Mouse (Mus musculus): ENCODE data around the gene Pde4dip. TPM values are rescaled to one million over a fixed set of nuclear protein-coding genes. Genes with fewer than 3 reads are reported as not detected.

The Pde4dip gene
- polyA plus RNA-seq, 1 experiment: 134 TPM

DNA sequence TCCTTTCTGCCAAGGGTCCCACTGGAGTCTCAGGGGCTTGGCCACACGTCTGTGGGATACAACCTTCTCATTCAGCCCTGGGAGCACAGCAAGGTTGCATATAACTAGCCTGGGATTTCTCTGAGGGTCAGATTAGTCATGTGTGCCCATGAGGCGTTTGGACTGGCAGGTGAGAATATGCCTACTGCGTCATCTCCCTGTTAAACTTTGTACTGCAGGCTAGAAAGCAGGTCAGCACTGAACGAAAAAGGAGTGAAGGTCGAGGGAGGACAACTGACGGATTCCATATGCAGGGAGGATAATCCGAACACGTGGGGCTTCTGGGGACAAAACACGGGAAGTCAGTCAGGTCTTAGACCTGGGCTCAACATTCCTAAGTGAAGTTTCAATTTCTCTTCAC, 191.2 kb downstream of the Pde4dip start:
- H3ac ChIP-seq (ENCODE audit: control insufficient read depth, insufficient read length): no peak overlapping the region
- H3K4me2 ChIP-seq (ENCODE audit: low read depth): no peak overlapping the region
- H3K27me3 ChIP-seq (ENCODE audit: control insufficient read depth, insufficient read depth, insufficient read length): no peaks in the 10 kb centered on the region
- peaks cover 17% of the 10 kb centered on the region for H3K36me3 ChIP-seq (ENCODE audit: control insufficient read depth, insufficient read depth)
- no peaks in the 10 kb centered on the region for H3K79me2 ChIP-seq (ENCODE audit: control insufficient read depth, insufficient read depth)
- TF ChIP-seq MYOD1 (IDR thresholded peaks at IDR 0.05; ENCODE audit: control insufficient read depth in 1 of 3, insufficient read length in 2 of 3, low read depth in 2 of 3) (no peak), E2F4 (IDR thresholded peaks at IDR 0.05; ENCODE audit: insufficient read depth) (no peak), TCF3 (IDR thresholded peaks at IDR 0.05; ENCODE audit: insufficient read length, low read depth) (no peak), POLR2A (IDR thresholded peaks at IDR 0.05; ENCODE audit: insufficient read length, low read depth) (no peak), USF1 (IDR thresholded peaks at IDR 0.05; ENCODE audit: low read depth) (no peak), REST (IDR thresholded peaks at IDR 0.05; ENCODE audit: insufficient read depth, insufficient read length) (no peak)
- no peak overlapping the region for H3K4me3 ChIP-seq

DNA sequence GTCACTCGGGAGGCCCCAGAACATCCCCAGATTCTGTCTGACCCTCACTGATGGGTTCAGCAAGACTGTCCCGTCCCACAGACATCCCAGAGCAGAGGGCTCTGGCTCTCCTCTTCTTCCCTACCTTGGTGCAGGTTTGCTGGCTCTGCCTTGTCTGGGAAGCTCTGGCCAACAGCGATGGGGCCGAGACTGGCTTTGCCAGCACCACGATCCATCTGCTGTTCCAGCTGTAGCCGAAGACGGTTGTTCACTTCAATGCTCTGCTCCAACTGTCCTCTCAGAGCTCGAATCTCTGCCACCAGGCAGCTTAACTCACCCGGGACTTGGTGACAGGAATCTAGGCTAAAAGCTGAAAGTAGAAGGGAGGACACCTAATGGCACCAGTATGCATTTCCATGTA, 191.6 kb downstream of the Pde4dip start:
- Histone ChIP-seq H3ac (ENCODE audit: control insufficient read depth, insufficient read length) (no peak overlapping the region), H3K79me2 (ENCODE audit: control insufficient read depth, insufficient read depth) (no peaks in the 10 kb centered on the region), H3K36me3 (ENCODE audit: control insufficient read depth, insufficient read depth) (peaks cover 17% of the 10 kb centered on the region), H3K4me2 (ENCODE audit: low read depth) (no peak overlapping the region), H3K27me3 (ENCODE audit: control insufficient read depth, insufficient read depth, insufficient read length) (no peaks in the 10 kb centered on the region), H3K4me3 (no peak overlapping the region)
- TF ChIP-seq TCF3 (IDR thresholded peaks at IDR 0.05; ENCODE audit: insufficient read length, low read depth) (no peak), MYOG (IDR thresholded peaks at IDR 0.05; ENCODE audit: control insufficient read depth in 1 of 3, insufficient read depth in 1 of 3, insufficient read length in 2 of 3, low read depth in 2 of 3) (no peak), CEBPB (IDR thresholded peaks at IDR 0.05; ENCODE audit: insufficient read depth, poor library complexity, severe bottlenecking) (no peak), TCF12 (IDR thresholded peaks at IDR 0.05; ENCODE audit: insufficient read depth, poor library complexity, severe bottlenecking) (no peak), SRF (IDR thresholded peaks at IDR 0.05; ENCODE audit: control insufficient read depth, insufficient read length, low read depth) (no peak), POLR2AphosphoS2 (IDR thresholded peaks at IDR 0.05; ENCODE audit: insufficient read length, low read depth) (no peak), E2F4 (IDR thresholded peaks at IDR 0.05; ENCODE audit: insufficient read depth) (no peak), REST (IDR thresholded peaks at IDR 0.05; ENCODE audit: insufficient read depth, insufficient read length) (no peak), MYOD1 (IDR thresholded peaks at IDR 0.05; ENCODE audit: control insufficient read depth in 1 of 3, insufficient read length in 2 of 3, low read depth in 2 of 3) (no peak), USF1 (IDR thresholded peaks at IDR 0.05; ENCODE audit: low read depth) (no peak), MAX (IDR thresholded peaks at IDR 0.05; ENCODE audit: low read depth) (no peak), POLR2A (IDR thresholded peaks at IDR 0.05; ENCODE audit: insufficient read length, low read depth) (no peak)

DNA sequence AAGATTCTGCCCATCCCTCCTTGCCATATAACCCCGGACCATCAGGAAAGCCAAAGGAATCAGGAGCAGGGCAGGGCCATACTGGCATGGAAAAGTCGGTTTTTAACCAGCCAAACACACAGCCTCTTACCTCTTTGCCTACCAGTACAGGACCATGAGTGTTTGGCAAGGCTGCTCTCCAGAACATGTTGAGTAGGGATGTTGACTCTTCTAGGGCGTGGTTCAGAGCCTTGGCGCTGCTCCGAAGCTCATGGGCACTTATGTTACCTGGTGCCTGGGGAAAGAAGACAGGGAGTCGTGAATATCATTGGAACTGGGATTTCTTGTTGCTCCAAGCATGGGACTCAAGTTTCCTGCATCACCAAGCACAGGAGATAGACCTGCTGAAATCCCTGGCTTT, 194.7 kb downstream of the Pde4dip start:
- no peak overlapping the region for H3K4me3 ChIP-seq
- H3K4me2 ChIP-seq (ENCODE audit: low read depth): no peak overlapping the region
- H3K36me3 ChIP-seq (ENCODE audit: control insufficient read depth, insufficient read depth): peaks cover 15% of the 10 kb centered on the region
- no peak overlapping the region for H3ac ChIP-seq (ENCODE audit: control insufficient read depth, insufficient read length)
- TF ChIP-seq TCF12 (IDR thresholded peaks at IDR 0.05; ENCODE audit: insufficient read depth, poor library complexity, severe bottlenecking) (no peak), USF1 (IDR thresholded peaks at IDR 0.05; ENCODE audit: low read depth) (no peak), MAX (IDR thresholded peaks at IDR 0.05; ENCODE audit: low read depth) (no peak), CEBPB (IDR thresholded peaks at IDR 0.05; ENCODE audit: insufficient read depth, poor library complexity, severe bottlenecking) (no peak), TCF3 (IDR thresholded peaks at IDR 0.05; ENCODE audit: insufficient read length, low read depth) (no peak), MYOG (IDR thresholded peaks at IDR 0.05; ENCODE audit: control insufficient read depth in 1 of 3, insufficient read depth in 1 of 3, insufficient read length in 2 of 3, low read depth in 2 of 3) (no peak), E2F4 (IDR thresholded peaks at IDR 0.05; ENCODE audit: insufficient read depth) (no peak), POLR2A (IDR thresholded peaks at IDR 0.05; ENCODE audit: insufficient read length, low read depth) (no peak), MYOD1 (IDR thresholded peaks at IDR 0.05; ENCODE audit: control insufficient read depth in 1 of 3, insufficient read length in 2 of 3, low read depth in 2 of 3) (no peak), REST (IDR thresholded peaks at IDR 0.05; ENCODE audit: insufficient read depth, insufficient read length) (no peak), SRF (IDR thresholded peaks at IDR 0.05; ENCODE audit: control insufficient read depth, insufficient read length, low read depth) (no peak), POLR2AphosphoS2 (IDR thresholded peaks at IDR 0.05; ENCODE audit: insufficient read length, low read depth) (no peak)
- H3K79me2 ChIP-seq (ENCODE audit: control insufficient read depth, insufficient read depth): no peaks in the 10 kb centered on the region
- H3K27me3 ChIP-seq (ENCODE audit: control insufficient read depth, insufficient read depth, insufficient read length): no peaks in the 10 kb centered on the region

DNA sequence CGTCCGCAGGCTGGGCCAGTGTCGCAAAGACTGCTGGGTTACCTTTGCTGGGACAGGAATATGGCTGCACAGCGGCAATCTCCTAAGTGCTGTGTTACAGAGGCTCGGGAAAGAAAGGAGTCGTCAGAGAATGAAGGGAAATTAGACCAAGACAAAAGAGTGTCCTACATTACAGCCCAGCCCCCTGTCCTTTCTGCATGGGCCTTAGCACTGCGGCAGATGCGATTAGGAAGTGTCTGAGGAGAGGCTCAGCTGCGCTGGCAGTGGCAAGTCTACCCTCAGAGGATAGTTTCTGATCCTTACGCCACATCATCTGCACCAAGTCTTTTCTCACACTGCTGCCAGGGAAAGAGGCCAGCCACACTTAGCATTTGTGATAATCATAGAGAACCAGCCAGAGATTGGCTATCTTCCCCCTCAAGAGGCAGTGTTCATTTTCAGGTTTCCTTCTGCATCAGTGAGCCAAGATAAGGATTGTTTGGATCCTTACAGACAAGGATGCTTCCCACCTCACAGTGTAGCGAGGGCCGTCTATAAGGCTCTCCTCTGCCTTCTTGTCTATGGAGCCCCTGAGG, 197.0 kb downstream of the Pde4dip start:
- Histone ChIP-seq H3ac (ENCODE audit: control insufficient read depth, insufficient read length) (no peak overlapping the region), H3K79me2 (ENCODE audit: control insufficient read depth, insufficient read depth) (no peaks in the 10 kb centered on the region), H3K36me3 (ENCODE audit: control insufficient read depth, insufficient read depth) (peaks cover 15% of the 10 kb centered on the region), H3K27me3 (ENCODE audit: control insufficient read depth, insufficient read depth, insufficient read length) (no peaks in the 10 kb centered on the region), H3K4me3 (no peak overlapping the region), H3K4me2 (ENCODE audit: low read depth) (no peak overlapping the region)
- TF ChIP-seq MYOG (IDR thresholded peaks at IDR 0.05; ENCODE audit: control insufficient read depth in 1 of 3, insufficient read depth in 1 of 3, insufficient read length in 2 of 3, low read depth in 2 of 3) (no peak), POLR2A (IDR thresholded peaks at IDR 0.05; ENCODE audit: insufficient read length, low read depth) (no peak), USF1 (IDR thresholded peaks at IDR 0.05; ENCODE audit: low read depth) (no peak), CEBPB (IDR thresholded peaks at IDR 0.05; ENCODE audit: insufficient read depth, poor library complexity, severe bottlenecking) (no peak), TCF3 (IDR thresholded peaks at IDR 0.05; ENCODE audit: insufficient read length, low read depth) (no peak), MAX (IDR thresholded peaks at IDR 0.05; ENCODE audit: low read depth) (no peak), TCF12 (IDR thresholded peaks at IDR 0.05; ENCODE audit: insufficient read depth, poor library complexity, severe bottlenecking) (no peak), E2F4 (IDR thresholded peaks at IDR 0.05; ENCODE audit: insufficient read depth) (no peak), REST (IDR thresholded peaks at IDR 0.05; ENCODE audit: insufficient read depth, insufficient read length) (no peak), POLR2AphosphoS2 (IDR thresholded peaks at IDR 0.05; ENCODE audit: insufficient read length, low read depth) (no peak), MYOD1 (IDR thresholded peaks at IDR 0.05; ENCODE audit: control insufficient read depth in 1 of 3, insufficient read length in 2 of 3, low read depth in 2 of 3) (no peak), SRF (IDR thresholded peaks at IDR 0.05; ENCODE audit: control insufficient read depth, insufficient read length, low read depth) (no peak)

All from myocyte (in vitro differentiated cells).